Mouse (Mus musculus) C2C12 (cell line): ENCODE measurements around the gene Rap1b.

Source experiments
- CTCF ChIP-seq: IDR thresholded peaks from one replicate; pipeline ENCODE4 v1.5.1; 2011; ENCODE audit not compliant: control insufficient read depth, insufficient read depth, insufficient read length
- MAX ChIP-seq: IDR thresholded peaks from one replicate; pipeline ENCODE4 v1.6.1; 2011; ENCODE audit warnings: mild to moderate bottlenecking, control low read depth
- MYOD1 ChIP-seq: IDR thresholded peaks from one replicate; pipeline ENCODE4 v1.6.1; 2011; ENCODE audit warnings: low read depth; ENCODE audit not compliant: control insufficient read depth, insufficient read length
- MYOG ChIP-seq: IDR thresholded peaks from one replicate; pipeline ENCODE4 v1.6.1; 2011; ENCODE audit not compliant: control insufficient read depth, insufficient read length; ENCODE audit errors: extremely low read depth
- USF1 ChIP-seq: IDR thresholded peaks from one replicate; pipeline ENCODE4 v1.6.1; 2011; ENCODE audit warnings: low read depth, mild to moderate bottlenecking, control low read depth, moderate library complexity

- no peak for TF ChIP-seq CTCF
- TF ChIP-seq MYOG: no peak
- no peak for TF ChIP-seq USF1
- TF ChIP-seq MAX: no peak
- TF ChIP-seq MYOD1: peak; percentile 85
Measured at GRCm38 (mm10) chr10:117784646-117785045, 61.2 kb downstream of the Rap1b start.
